Mouse (Mus musculus) cerebellum, adult 2 months (tissue): ENCODE measurements around the gene Cabp1.

Experiments used
- CTCF ChIP-seq: fragments of 200-500 bp; IDR thresholded peaks from 2 replicates; pipeline ENCODE4 v1.5.1; 2011; ENCODE audit warnings: low read depth, mild to moderate bottlenecking, control low read depth, low read length, moderate library complexity, borderline replicate concordance; ENCODE audit not compliant: insufficient read depth
- POLR2A ChIP-seq: fragments of 200-500 bp; IDR thresholded peaks from 2 replicates; pipeline ENCODE4 v1.6.1; 2011; ENCODE audit warnings: low read length, control low read depth, borderline replicate concordance; ENCODE audit not compliant: insufficient read depth

GRCm38 (mm10) chr5:115190081-115190480 is 4.1 kb downstream of the Cabp1 start:
- TF ChIP-seq CTCF (no peak), POLR2A (no peak)
